ENCODE assay signal across 24 mouse cellular contexts in the genomic region with DNA sequence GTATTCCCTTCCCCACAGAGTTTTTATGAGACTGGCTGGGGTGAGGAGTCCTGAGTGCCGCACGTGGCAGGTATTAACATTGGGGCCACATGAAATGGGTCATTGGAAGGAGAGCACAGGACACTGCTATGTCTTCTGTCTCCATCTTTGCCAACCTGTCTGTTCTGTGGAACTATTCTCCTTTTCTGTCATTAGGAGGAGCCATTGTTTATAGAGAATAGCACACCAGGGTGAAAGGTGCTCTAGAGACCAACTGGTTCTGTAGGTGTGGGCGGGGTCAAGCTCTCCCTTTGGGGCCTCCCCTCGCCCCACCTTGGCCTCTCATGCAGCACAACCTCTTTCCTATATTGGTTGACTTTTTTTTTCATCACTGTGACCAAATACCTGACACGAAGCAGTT.
"Had no signal": no experiment of that assay in that cellular context is flagged by ENCODE, and none has a peak within 500 bp of the region (broad histone marks: within the 10 kb centered on the region; RNA-seq: fewer than 3 reads in every experiment).

No protein-coding gene starts in this region.

- H3K27me3 ChIP-seq: hindbrain, embryonic 13.5 days; hindbrain, embryonic 15.5 days; kidney, embryonic 15.5 days; limb, embryonic 12.5 days; liver, embryonic 13.5 days; liver, embryonic 15.5 days had no signal

- H3K27ac ChIP-seq: heart, embryonic 10.5 days; hindbrain, embryonic 13.5 days; hindbrain, embryonic 15.5 days; hindbrain, postnatal 0 days; kidney, embryonic 15.5 days; left cerebral cortex, adult 2 months; limb, embryonic 10.5 days; limb, embryonic 12.5 days; liver, embryonic 13.5 days; liver, embryonic 15.5 days had no signal

- H3K4me3 ChIP-seq: heart, embryonic 10.5 days; hindbrain, embryonic 13.5 days; hindbrain, embryonic 15.5 days; kidney, embryonic 15.5 days; left cerebral cortex, adult 2 months; limb, embryonic 10.5 days; limb, embryonic 12.5 days; liver, embryonic 13.5 days; liver, embryonic 15.5 days had no signal

- H3K4me1 ChIP-seq: kidney, embryonic 15.5 days; limb, embryonic 12.5 days; liver, embryonic 13.5 days; liver, embryonic 15.5 days had no signal

- H3K9me3 ChIP-seq: heart, embryonic 10.5 days; hindbrain, embryonic 13.5 days; hindbrain, embryonic 15.5 days; kidney, embryonic 15.5 days; limb, embryonic 10.5 days; limb, embryonic 12.5 days; liver, embryonic 13.5 days; liver, embryonic 15.5 days had no signal

- H3K4me2 ChIP-seq: hindbrain, embryonic 13.5 days; hindbrain, embryonic 15.5 days; kidney, embryonic 15.5 days; limb, embryonic 12.5 days; liver, embryonic 11.5 days; liver, embryonic 13.5 days; liver, embryonic 15.5 days had no signal

- DNase-seq: gastrocnemius, postnatal 14 days; gastrocnemius, postnatal 36 days; heart, adult 11 months; heart, postnatal 14 days; heart, postnatal 36 days; kidney, adult 11 months; kidney, adult 2 months; kidney, adult 9 months; kidney, postnatal 10 days; kidney, postnatal 25 days; kidney, postnatal 4 days; liver; liver, embryonic 13.5 days had no signal

- H3K36me3 ChIP-seq: heart, embryonic 10.5 days; hindbrain, embryonic 13.5 days; hindbrain, embryonic 15.5 days; kidney, embryonic 15.5 days; limb, embryonic 10.5 days; limb, embryonic 12.5 days; liver, embryonic 13.5 days; liver, embryonic 15.5 days had no signal

- ATAC-seq: hindbrain, postnatal 0 days; intestine, embryonic 16.5 days had no signal

- H3K9ac ChIP-seq: hindbrain, embryonic 13.5 days; hindbrain, embryonic 15.5 days; kidney, embryonic 15.5 days; limb, embryonic 12.5 days; liver, embryonic 13.5 days; liver, embryonic 15.5 days had no signal
